Mouse (Mus musculus) heart, adult 2 months (tissue): Measurements from ENCODE around the gene Eps8.

Source experiments
- CTCF ChIP-seq: fragments of 200-600 bp; IDR thresholded peaks from 2 replicates; pipeline ENCODE4 v1.8.1; 2022; ENCODE audit warnings: antibody characterized with exemption, mild to moderate bottlenecking, moderate library complexity
- EP300 ChIP-seq: fragments of 200-500 bp; IDR thresholded peaks from 2 replicates; pipeline ENCODE4 v1.6.1; 2011; ENCODE audit warnings: low read depth, low read length, control low read depth; ENCODE audit not compliant: insufficient read depth
- POLR2A ChIP-seq: fragments of 200-500 bp; IDR thresholded peaks from 2 replicates; pipeline ENCODE4 v1.6.1; 2011; ENCODE audit warnings: mild to moderate bottlenecking, low read depth, low read length, control low read depth; ENCODE audit not compliant: insufficient read depth

DNA sequence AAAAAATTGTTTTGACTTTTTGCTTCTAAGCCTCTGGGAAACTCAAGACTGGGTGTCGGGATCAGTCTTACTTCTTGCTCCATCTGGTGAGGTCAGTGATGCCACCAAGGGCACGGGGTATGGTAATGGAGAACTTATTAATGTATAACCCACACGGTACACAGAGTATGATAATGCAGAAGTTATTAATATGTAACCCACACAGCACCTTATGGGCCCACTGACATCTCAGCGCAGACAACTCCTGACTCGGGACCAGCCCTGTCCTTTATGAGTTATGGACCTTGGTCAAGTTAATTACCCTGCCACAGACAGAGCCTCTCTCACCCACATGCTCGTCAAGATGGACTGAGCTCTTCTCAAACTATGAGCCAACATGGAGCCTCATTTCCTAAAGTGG is 89.2 kb downstream of the Eps8 start:
- TF ChIP-seq CTCF (no peak), EP300 (no peak), POLR2A (no peak)
